Mouse (Mus musculus): ENCODE measurements around the gene Polr2b.

The Polr2b gene

GRCm38 (mm10) chr5:77309924-77310772 lies at the start of gene Polr2b, which contains the start of gene Noa1:
Gene Polr2b, plus strand, starts transcription at chr5:77310147.
Gene Noa1, minus strand, starts transcription at chr5:77310084.
- peak; percentile 99 for DNase-seq

DNA sequence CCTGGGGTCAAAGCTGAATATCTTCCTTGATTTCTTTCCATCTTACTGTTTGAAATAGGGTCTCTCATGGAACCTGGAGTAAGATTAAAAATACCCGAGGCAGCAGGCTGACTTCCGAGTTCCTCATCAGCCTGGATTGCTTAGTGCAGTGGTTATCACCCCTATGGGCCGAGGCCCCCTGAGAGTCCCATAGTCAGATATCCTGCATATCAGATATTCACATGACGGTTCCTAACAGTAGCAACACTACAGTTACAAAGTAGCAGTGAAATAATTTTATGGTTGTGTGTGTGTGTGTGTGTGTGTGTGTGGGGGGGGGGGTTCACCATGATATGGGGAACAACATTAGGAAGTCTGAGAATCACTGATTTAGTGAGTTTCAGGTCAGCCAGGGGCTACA lies 48.8 kb upstream of the Polr2b start:
- no peak for DNase-seq

- DNase-seq = no peak
Observed at GRCm38 (mm10) chr5:77262105-77262504, 47.8 kb upstream of the Polr2b start.

GRCm38 (mm10) chr5:77265081-77265670 lies 44.8 kb upstream of the Polr2b start, which contains the start of gene Rest:
Gene Rest, plus strand, starts transcription at chr5:77265491.
- DNase-seq = peak; percentile 93

GRCm38 (mm10) chr5:77265671-77266065 lies 44.3 kb upstream of the Polr2b start:
- peak; percentile 91 for DNase-seq

GRCm38 (mm10) chr5:77266066-77266885 lies 43.7 kb upstream of the Polr2b start:
- peak; percentile 80 for DNase-seq

DNA sequence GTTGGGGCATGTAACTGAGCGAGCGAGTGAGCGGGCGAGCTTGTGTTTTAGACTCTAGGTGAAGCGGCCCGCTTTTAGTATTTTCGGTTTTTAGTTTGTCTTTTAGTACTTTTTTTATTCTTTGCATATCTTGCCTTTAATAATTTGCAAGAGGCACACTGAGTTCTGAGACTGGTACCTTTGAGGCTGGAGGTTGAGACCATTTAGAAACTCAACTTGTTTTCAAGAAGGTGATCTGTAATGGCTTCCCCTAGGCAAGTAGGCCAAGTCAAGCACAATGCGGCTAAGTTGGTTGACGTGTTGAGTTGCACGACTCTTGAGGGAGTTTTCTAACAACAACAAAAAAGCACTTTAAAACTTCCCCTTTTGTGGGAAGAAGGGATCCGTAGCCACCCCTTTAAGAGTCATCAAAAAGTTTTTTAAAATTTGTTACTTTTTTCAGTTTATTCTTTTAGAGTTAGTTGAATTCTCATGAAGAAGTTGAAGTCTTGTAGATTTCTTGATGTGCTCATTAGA lies 43.0 kb upstream of the Polr2b start:
- DNase-seq = peak; percentile 19

- no peak for DNase-seq
Observed at GRCm38 (mm10) chr5:77267441-77267840, 42.5 kb upstream of the Polr2b start.

DNA sequence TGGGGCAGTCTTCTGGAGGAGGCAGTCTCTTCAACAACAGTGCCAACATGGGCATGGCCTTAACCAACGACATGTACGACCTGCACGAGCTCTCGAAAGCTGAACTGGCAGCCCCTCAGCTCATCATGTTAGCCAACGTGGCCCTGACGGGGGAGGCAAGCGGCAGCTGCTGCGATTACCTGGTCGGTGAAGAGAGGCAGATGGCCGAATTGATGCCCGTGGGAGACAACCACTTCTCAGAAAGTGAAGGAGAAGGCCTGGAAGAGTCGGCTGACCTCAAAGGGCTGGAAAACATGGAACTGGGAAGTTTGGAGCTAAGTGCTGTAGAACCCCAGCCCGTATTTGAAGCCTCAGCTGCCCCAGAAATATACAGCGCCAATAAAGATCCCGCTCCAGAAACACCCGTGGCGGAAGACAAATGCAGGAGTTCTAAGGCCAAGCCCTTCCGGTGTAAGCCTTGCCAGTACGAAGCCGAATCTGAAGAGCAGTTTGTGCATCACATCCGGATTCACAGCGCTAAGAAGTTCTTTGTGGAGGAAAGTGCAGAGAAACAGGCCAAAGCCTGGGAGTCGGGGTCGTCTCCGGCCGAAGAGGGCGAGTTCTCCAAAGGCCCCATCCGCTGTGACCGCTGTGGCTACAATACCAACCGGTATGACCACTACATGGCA lies 41.9 kb upstream of the Polr2b start:
- DNase-seq = no peak

DNA sequence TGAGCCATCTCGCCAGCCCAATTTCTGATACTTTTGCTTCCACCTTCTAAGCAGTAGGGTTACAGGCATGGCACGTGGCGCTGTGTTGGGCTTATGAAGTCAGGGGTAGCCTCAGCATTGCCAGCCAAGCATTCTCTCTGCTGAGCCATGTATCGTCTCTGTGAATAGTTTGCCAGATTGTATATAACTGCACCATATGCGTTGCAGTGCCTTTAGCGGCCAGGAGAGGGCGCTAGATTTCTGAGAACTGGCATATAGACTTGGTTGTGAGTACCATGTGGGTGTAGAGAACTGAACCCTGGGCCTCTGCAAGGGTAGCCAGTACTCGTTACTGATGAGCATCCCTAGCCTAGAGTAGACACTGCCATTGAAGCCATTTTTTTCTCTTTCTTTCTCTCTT lies 40.5 kb upstream of the Polr2b start:
- peak; percentile 23 for DNase-seq

GRCm38 (mm10) chr5:77273151-77273550 lies 36.8 kb upstream of the Polr2b start:
- DNase-seq = no peak

DNA sequence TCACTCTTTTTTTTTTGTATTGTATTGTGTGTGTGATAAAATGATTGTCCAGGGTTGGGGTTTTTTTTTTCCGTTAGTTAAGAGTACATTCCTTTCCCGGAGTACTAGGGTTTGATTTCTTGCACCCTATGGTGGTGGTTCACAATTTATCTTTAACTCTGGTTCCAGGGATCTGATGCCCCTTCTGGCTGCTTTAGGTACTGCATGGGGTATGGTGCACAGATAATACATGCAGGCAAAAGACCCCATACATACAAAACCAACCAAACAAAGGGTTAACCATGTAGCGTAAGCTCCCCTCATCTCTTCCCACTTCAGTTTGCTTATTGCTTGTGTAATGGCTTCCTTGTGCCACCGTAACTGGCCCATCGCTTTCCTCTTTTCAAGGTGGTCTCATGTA lies 34.0 kb upstream of the Polr2b start:
- peak; percentile 53 for DNase-seq

DNA sequence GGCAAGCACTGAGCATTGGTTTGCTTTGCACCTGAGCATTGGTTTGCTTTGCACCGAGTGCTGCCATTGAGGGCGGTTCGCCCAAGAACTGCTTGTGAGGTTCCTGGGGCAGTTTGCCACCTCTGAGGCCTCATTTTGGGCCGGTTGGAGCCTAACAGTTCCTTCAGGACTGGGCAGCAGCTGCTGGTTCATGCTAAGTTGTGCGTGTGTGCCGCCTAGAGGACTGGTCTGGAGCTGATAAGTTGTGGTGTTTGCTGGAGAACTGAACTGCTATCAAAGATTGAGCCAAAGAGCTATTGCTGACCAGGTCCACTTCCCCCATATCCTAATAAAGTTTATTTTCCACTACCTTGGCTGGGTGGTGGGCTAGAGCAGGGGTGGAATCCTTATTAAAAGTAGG lies 32.7 kb upstream of the Polr2b start:
- DNase-seq = no peak

GRCm38 (mm10) chr5:77281518-77282174 lies 28.3 kb upstream of the Polr2b start:
- DNase-seq = no peak

DNA sequence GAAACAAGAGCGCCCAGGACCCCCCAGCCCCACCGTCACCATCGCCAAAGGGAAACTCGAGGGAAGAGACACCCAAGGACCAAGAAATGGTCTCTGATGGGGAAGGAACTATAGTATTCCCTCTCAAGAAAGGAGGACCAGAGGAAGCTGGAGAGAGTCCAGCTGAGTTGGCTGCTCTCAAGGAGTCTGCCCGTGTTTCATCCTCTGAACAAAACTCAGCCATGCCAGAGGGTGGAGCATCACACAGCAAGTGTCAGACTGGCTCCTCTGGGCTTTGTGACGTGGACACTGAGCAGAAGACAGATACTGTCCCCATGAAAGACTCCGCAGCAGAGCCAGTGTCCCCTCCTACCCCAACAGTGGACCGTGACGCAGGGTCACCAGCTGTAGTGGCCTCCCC lies 27.7 kb upstream of the Polr2b start:
- no peak for DNase-seq

DNA sequence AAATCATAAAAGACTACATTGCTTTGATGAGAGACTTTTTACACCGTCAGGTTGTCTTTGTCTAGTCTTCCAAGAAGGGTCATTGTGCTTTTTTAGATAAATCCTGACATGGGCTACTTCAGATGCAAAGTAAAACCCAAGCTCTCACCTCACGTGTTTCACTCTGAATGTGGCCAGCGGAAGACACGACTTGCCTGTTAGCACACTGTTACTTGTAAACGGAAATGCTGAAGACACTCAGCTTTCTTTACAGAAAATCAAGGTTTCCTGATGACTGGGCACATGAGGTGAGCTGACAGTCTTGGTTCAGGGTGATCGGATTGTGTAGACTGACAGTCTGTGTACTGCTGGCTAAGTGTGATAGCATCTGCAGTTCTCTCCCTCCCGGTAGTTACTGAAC lies 24.3 kb upstream of the Polr2b start:
- no peak for DNase-seq

DNA sequence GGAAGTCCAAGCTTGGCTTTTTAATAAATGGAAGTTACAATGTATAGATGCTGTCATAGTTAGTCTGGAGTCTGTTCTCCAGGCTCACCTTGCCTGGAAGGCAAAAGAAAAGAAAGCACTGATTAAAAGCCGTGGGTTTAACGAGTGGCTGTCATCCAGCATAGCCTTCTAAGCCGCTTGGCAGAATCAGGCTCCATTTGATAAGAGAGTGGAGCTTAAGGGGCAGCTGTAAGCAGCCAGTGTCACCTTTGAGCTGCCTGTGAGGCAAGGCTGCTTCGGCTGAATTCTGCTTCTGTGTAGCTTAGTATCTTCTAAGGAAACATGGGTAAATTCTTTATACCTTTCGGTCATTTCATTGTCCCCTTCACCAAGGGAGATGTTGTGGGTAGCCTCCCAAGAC lies 23.0 kb upstream of the Polr2b start:
- DNase-seq = no peak

GRCm38 (mm10) chr5:77287901-77288300 lies 22.0 kb upstream of the Polr2b start:
- peak; percentile 26 for DNase-seq

- no peak for DNase-seq
Observed at GRCm38 (mm10) chr5:77289686-77290085, 20.3 kb upstream of the Polr2b start.

DNA sequence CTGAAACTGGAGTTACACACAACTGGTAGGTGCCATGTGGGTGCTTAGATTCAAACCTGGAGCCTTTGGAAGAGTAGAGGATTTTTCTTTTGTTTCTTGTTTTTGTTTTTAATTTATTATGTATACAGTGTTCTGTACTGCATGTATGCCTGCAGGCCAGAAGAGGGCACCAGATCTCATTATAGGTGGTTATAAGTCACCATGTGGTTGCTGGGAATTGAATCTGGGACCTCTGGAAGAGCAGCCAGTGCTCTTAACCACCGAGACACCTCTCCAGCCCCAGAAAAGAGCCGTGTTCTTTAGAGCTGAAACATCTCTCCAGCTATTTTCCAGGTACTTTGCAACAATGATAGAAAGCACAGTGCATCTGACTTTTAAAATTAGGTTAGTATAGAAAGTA lies 19.3 kb upstream of the Polr2b start:
- DNase-seq = no peak

- no peak for DNase-seq
Observed at GRCm38 (mm10) chr5:77292803-77293522, 17.0 kb upstream of the Polr2b start.

Measured in kidney, postnatal 10 days (tissue).